ENCODE assay signal across 7 mouse cellular contexts in the genomic region with DNA sequence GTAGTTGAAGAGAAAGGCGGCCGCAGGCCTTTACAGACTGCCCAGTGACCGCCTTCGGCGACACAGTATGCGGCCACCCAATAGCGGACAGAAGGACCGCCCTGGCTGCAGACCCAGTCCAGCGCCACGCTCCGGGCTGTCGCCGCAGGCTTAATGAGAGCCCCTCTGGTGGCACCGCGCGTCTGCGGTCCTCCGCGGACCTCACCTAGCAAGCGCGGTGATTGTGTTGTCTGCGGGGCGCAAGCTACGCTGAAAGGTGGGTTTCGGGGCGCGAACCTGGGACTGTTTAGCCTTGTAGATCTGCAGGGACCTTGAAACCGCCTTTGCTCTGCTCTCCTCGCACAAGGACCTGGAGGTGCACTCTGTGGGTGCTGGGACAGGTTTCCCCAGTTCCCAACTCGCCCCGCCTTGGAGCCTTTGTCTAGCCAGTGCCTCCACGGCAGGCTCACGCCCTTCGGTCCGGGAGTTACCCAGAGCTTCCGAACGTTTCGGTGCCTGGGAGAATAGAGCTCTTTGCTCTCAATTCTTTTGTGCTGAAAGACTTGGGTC. TPM values are rescaled to one million over a fixed set of nuclear protein-coding genes. Genes with fewer than 3 reads are reported as not detected.
DNase-seq lines count a peak whose midpoint lies in the region; ATAC-seq lines count a peak whose summit lies in the region.

No protein-coding gene starts in this region.

- peaks cover 5% of the 10 kb centered on the region; the same call in 1 of the 2 replicates for H3K36me3 ChIP-seq in forebrain, embryonic 15.5 days
- H3K36me3 ChIP-seq in intestine, embryonic 16.5 days (ENCODE audit: control insufficient read depth, insufficient read depth, low read length): no peaks in the 10 kb centered on the region
- peaks cover 5% of the 10 kb centered on the region; the same call in 1 of the 2 replicates for H3K36me3 ChIP-seq in lung, embryonic 15.5 days

- peak; percentile 67 for DNase-seq in ES-CJ7 (ENCODE audit: low read depth, low spot score)
- peak; percentile 50 for DNase-seq in adrenal gland, postnatal 10 days
- peak; percentile 18 for DNase-seq in ovary, postnatal 14 days (ENCODE audit: low spot score)
- DNase-seq in left cerebral cortex, postnatal 25 days (ENCODE audit: low spot score in 2 of 2): no peak

- intact Hi-C loops in left cerebral cortex, postnatal 25 days (cut with DNase I): no loop called here

- H3K4me3 ChIP-seq in forebrain, embryonic 15.5 days: peak overlapping the region; percentile 40
- peak overlapping the region; percentile 59 for H3K4me3 ChIP-seq in intestine, embryonic 16.5 days (ENCODE audit: low read length)
- H3K4me3 ChIP-seq in lung, embryonic 15.5 days: peak overlapping the region; percentile 49

- under 1% methylated on average over 38 of the region's 38 CpGs for WGBS in forebrain, embryonic 15.5 days
- WGBS in intestine, embryonic 16.5 days: 2% methylated on average over 38 of the region's 38 CpGs
- WGBS in lung, embryonic 15.5 days: 3% methylated on average over 38 of the region's 38 CpGs

- H3K4me1 ChIP-seq in forebrain, embryonic 15.5 days: peaks cover 22% of the 10 kb centered on the region
- H3K4me1 ChIP-seq in intestine, embryonic 16.5 days (ENCODE audit: control insufficient read depth, insufficient read depth, low read length): peaks cover 15% of the 10 kb centered on the region
- H3K4me1 ChIP-seq in lung, embryonic 15.5 days: peaks cover 27% of the 10 kb centered on the region

- H3K9ac ChIP-seq in forebrain, embryonic 15.5 days (replicated peaks): peak overlapping the region; percentile 47
- peak overlapping the region; percentile 73 for H3K9ac ChIP-seq in intestine, embryonic 16.5 days (ENCODE audit: low read depth, low read length)
- peak overlapping the region; percentile 41 for H3K9ac ChIP-seq in lung, embryonic 15.5 days

- H3K27me3 ChIP-seq in forebrain, embryonic 15.5 days: peaks cover 18% of the 10 kb centered on the region
- H3K27me3 ChIP-seq in intestine, embryonic 16.5 days (replicated peaks; ENCODE audit: control insufficient read depth, insufficient read depth, low read length): no peaks in the 10 kb centered on the region
- 0 out of 2 replicates have a peak, but pooled peaks cover 11% of the 10 kb centered on the region for H3K27me3 ChIP-seq in lung, embryonic 15.5 days

- no peak overlapping the region for H3K27ac ChIP-seq in forebrain, embryonic 15.5 days (replicated peaks)
- H3K27ac ChIP-seq in intestine, embryonic 16.5 days (ENCODE audit: low read length): 0 out of 2 replicates have a peak overlapping the region, but pooled peaks have one; percentile 4
- H3K27ac ChIP-seq in lung, embryonic 15.5 days: peak overlapping the region; percentile 48; the same call in 1 of the 2 replicates

- ATAC-seq in forebrain, embryonic 15.5 days (replicated peaks): 0 out of 2 replicates have a peak, but pooled peaks have one; percentile 19
- ATAC-seq in intestine, embryonic 16.5 days: peak; percentile 82
- ATAC-seq in lung, embryonic 15.5 days (ENCODE audit: borderline replicate concordance, extremely low read depth, low FRiP score, low TSS enrichment): peak; percentile 72; the same call in 1 of the 2 replicates

- peak overlapping the region; percentile 65 for H3K4me2 ChIP-seq in forebrain, embryonic 15.5 days (replicated peaks)
- H3K4me2 ChIP-seq in intestine, embryonic 16.5 days (ENCODE audit: low read depth, low read length): peak overlapping the region; percentile 97
- peak overlapping the region; percentile 92 for H3K4me2 ChIP-seq in lung, embryonic 15.5 days

- no peaks in the 10 kb centered on the region for H3K9me3 ChIP-seq in forebrain, embryonic 15.5 days
- H3K9me3 ChIP-seq in intestine, embryonic 16.5 days (ENCODE audit: control insufficient read depth, low read length): no peaks in the 10 kb centered on the region
- no peaks in the 10 kb centered on the region for H3K9me3 ChIP-seq in lung, embryonic 15.5 days

RNA-seq across cellular contexts. Expression of gene Rabif, which starts 18.9 kb away (rescaled TPM):
- total RNA-seq in adrenal gland, postnatal 10 days (2021): 10 to 100 TPM; 22.6 to 26.6 TPM
- 55.3 and 55.9 TPM in 2 replicates for polyA plus RNA-seq in forebrain, embryonic 15.5 days (2015; fragmentation: Nextera tagmentation; extraction: Ambion mirVana)
- polyA plus RNA-seq in intestine, embryonic 16.5 days (2015; fragmentation: Nextera tagmentation; extraction: Ambion mirVana): 37.6 and 41.2 TPM in 2 replicates
- 34.8 and 39.0 TPM in 2 replicates for polyA plus RNA-seq in lung, embryonic 15.5 days (2015; fragmentation: Nextera tagmentation; extraction: Ambion mirVana)
- 10 to 100 TPM; 30.6 to 31.8 TPM for total RNA-seq in left cerebral cortex, postnatal 25 days (2021)

RNA-seq across cellular contexts. Expression of gene Mgat4e, which starts 36.1 kb away (rescaled TPM):
- not detected for total RNA-seq in adrenal gland, postnatal 10 days (2021)
- not detected in 2 replicates for polyA plus RNA-seq in forebrain, embryonic 15.5 days (2015; fragmentation: Nextera tagmentation; extraction: Ambion mirVana)
- not detected in 2 replicates for polyA plus RNA-seq in intestine, embryonic 16.5 days (2015; fragmentation: Nextera tagmentation; extraction: Ambion mirVana)
- not detected in 2 replicates for polyA plus RNA-seq in lung, embryonic 15.5 days (2015; fragmentation: Nextera tagmentation; extraction: Ambion mirVana)
- total RNA-seq in left cerebral cortex, postnatal 25 days (2021): not detected

RNA-seq across cellular contexts. Expression of gene Kdm5b, which starts 46.6 kb away (rescaled TPM):
- 10 to 100 TPM; 34.9 to 45.3 TPM for total RNA-seq in adrenal gland, postnatal 10 days (2021)
- polyA plus RNA-seq in forebrain, embryonic 15.5 days (2015; fragmentation: Nextera tagmentation; extraction: Ambion mirVana): 104 and 107 TPM in 2 replicates
- 25.4 and 26.3 TPM in 2 replicates for polyA plus RNA-seq in intestine, embryonic 16.5 days (2015; fragmentation: Nextera tagmentation; extraction: Ambion mirVana)
- 50.0 and 50.5 TPM in 2 replicates for polyA plus RNA-seq in lung, embryonic 15.5 days (2015; fragmentation: Nextera tagmentation; extraction: Ambion mirVana)
- 10 to 100 TPM; 64.2 to 65.5 TPM for total RNA-seq in left cerebral cortex, postnatal 25 days (2021)

RNA-seq across cellular contexts. Expression of gene Klhl12, which starts 58.1 kb away (rescaled TPM):
- 10 to 100 TPM; 16.4 to 22.3 TPM for total RNA-seq in adrenal gland, postnatal 10 days (2021)
- polyA plus RNA-seq in forebrain, embryonic 15.5 days (2015; fragmentation: Nextera tagmentation; extraction: Ambion mirVana): 39.7 and 40.1 TPM in 2 replicates
- polyA plus RNA-seq in intestine, embryonic 16.5 days (2015; fragmentation: Nextera tagmentation; extraction: Ambion mirVana): 19.0 and 20.5 TPM in 2 replicates
- polyA plus RNA-seq in lung, embryonic 15.5 days (2015; fragmentation: Nextera tagmentation; extraction: Ambion mirVana): 27.3 and 29.3 TPM in 2 replicates
- 10 to 100 TPM; 37.1 to 37.7 TPM for total RNA-seq in left cerebral cortex, postnatal 25 days (2021)

Comparison
In these comparisons a context has a peak if more than half of its experiments do, and no peak if none do; other contexts are left out.
1. DNase-seq: peak in ES-CJ7 (single experiment), adrenal gland, postnatal 10 days (single experiment) and ovary, postnatal 14 days (single experiment); none in left cerebral cortex, postnatal 25 days (0 of 2).
2. ATAC-seq: peak in every context shown above with its lines; median percentile 82 in intestine, embryonic 16.5 days; 72 in lung, embryonic 15.5 days; 19 in forebrain, embryonic 15.5 days.
3. Peak in every context shown above with its lines, with median percentiles within 50 percentile points of each other: H3K4me2 ChIP-seq, H3K4me3 ChIP-seq and H3K9ac ChIP-seq.